Mouse (Mus musculus) heart, embryonic 12.5 days (tissue): ENCODE measurements at regions not wholly inside any gene's neighbourhood (a gene's known extent, or its start where the extent isn't known, plus 50 kb on each side); places are given as distances from the start of the nearest gene placed in this dataset.

Experiments
- ATAC-seq: fragments of 200-750 bp; cut with Nextera tagmentation; 2 replicates; pipeline ENCODE4 v1.8.0; 2017; ENCODE audit warnings: moderate TSS enrichment, moderate library complexity; ENCODE audit not compliant: insufficient number of reproducible peaks, low FRiP score
- H3K27ac ChIP-seq: fragments of 300-500 bp; sonication (generic); 2 replicates; pipeline ENCODE4 v1.5.1; 2016; ENCODE audit warnings: mild to moderate bottlenecking, moderate library complexity; ENCODE audit not compliant: poor library complexity, severe bottlenecking
- H3K27me3 ChIP-seq: fragments of 300-500 bp; sonication (generic); replicated peaks from 2 replicates; pipeline ENCODE4 v1.6.1; 2016; ENCODE audit warnings: mild to moderate bottlenecking, moderate library complexity
- H3K36me3 ChIP-seq: fragments of 300-500 bp; sonication (generic); 2 replicates; pipeline ENCODE4 v1.6.1; 2016; ENCODE audit warnings: mild to moderate bottlenecking, moderate library complexity
- H3K4me1 ChIP-seq: fragments of 300-500 bp; sonication (generic); replicated peaks from 2 replicates; pipeline ENCODE4 v1.6.1; 2016; ENCODE audit warnings: mild to moderate bottlenecking
- H3K4me2 ChIP-seq: fragments of 300-500 bp; sonication (generic); 2 replicates; pipeline ENCODE4 v1.6.1; 2016; ENCODE audit warnings: mild to moderate bottlenecking, moderate library complexity
- H3K4me3 ChIP-seq: fragments of 300-500 bp; sonication (generic); 2 replicates; pipeline ENCODE4 v1.5.1; 2016; ENCODE audit warnings: mild to moderate bottlenecking
- H3K9ac ChIP-seq: fragments of 300-500 bp; sonication (generic); 2 replicates; pipeline ENCODE4 v1.6.1; 2016; ENCODE audit warnings: mild to moderate bottlenecking, moderate library complexity
- H3K9me3 ChIP-seq: fragments of 300-500 bp; sonication (generic); replicated peaks from 2 replicates; pipeline ENCODE4 v1.6.1; 2016; ENCODE audit warnings: mild to moderate bottlenecking, moderate library complexity
- WGBS: fragments of 180-500 bp; shearing (Covaris S2); methylation state at CpG from one replicate; pipeline ENCODE4 v1.1.7; 2016; 5-methylcytosine and 5-hydroxymethylcytosine counted together

- no peak for ATAC-seq
- Histone ChIP-seq H3K9me3 (no peaks in the 10 kb centered on the region), H3K9ac (no peak overlapping the region), H3K27me3 (peaks cover 3% of the 10 kb centered on the region; the same call in 1 of the 2 replicates), H3K27ac (no peak overlapping the region), H3K4me1 (peaks cover 4% of the 10 kb centered on the region; the same call in 1 of the 2 replicates), H3K4me2 (peak overlapping the region; percentile 31; the same call in 1 of the 2 replicates), H3K36me3 (no peaks in the 10 kb centered on the region), H3K4me3 (no peak overlapping the region)
- WGBS: 62% methylated on average over 1 of the region's 1 CpGs
Observed at GRCm38 (mm10) chr7:70804281-70804680, 437.7 kb upstream of the Nr2f2 start.

- no peak for ATAC-seq
- no peaks in the 10 kb centered on the region for H3K9me3 ChIP-seq
- peaks cover 7% of the 10 kb centered on the region; the same call in 1 of the 2 replicates for H3K4me1 ChIP-seq
- H3K27me3 ChIP-seq: no peaks in the 10 kb centered on the region
- H3K9ac ChIP-seq: no peak overlapping the region
- H3K27ac ChIP-seq: no peak overlapping the region
- WGBS: 89% methylated on average over 1 of the region's 1 CpGs
- H3K36me3 ChIP-seq: no peaks in the 10 kb centered on the region
- H3K4me2 ChIP-seq: no peak overlapping the region
- no peak overlapping the region for H3K4me3 ChIP-seq
Observed at GRCm38 (mm10) chr7:70799976-70800375, 433.4 kb upstream of the Nr2f2 start.

- H3K4me1 ChIP-seq: 0 out of 2 replicates have a peak, but pooled peaks cover 2% of the 10 kb centered on the region
- no peaks in the 10 kb centered on the region for H3K27me3 ChIP-seq
- WGBS: 64% methylated on average over 6 of the region's 6 CpGs
- no peak for ATAC-seq
- no peaks in the 10 kb centered on the region for H3K9me3 ChIP-seq
- no peaks in the 10 kb centered on the region for H3K36me3 ChIP-seq
- H3K4me2 ChIP-seq: no peak overlapping the region
- no peak overlapping the region for H3K27ac ChIP-seq
- no peak overlapping the region for H3K9ac ChIP-seq
- no peak overlapping the region for H3K4me3 ChIP-seq
Observed at GRCm38 (mm10) chr7:70799031-70799766, 432.7 kb upstream of the Nr2f2 start.

- WGBS: 33% methylated on average over 12 of the region's 12 CpGs
- Histone ChIP-seq H3K4me3 (no peak overlapping the region), H3K4me2 (no peak overlapping the region), H3K4me1 (0 out of 2 replicates have a peak, but pooled peaks cover 2% of the 10 kb centered on the region), H3K9me3 (no peaks in the 10 kb centered on the region), H3K9ac (no peak overlapping the region), H3K36me3 (no peaks in the 10 kb centered on the region), H3K27ac (no peak overlapping the region), H3K27me3 (no peaks in the 10 kb centered on the region)
- ATAC-seq: no peak
Observed at GRCm38 (mm10) chr7:70796038-70796760, 429.7 kb upstream of the Nr2f2 start.

- Histone ChIP-seq H3K4me1 (0 out of 2 replicates have a peak, but pooled peaks cover 3% of the 10 kb centered on the region), H3K9ac (no peak overlapping the region), H3K27me3 (0 out of 2 replicates have a peak, but pooled peaks cover 14% of the 10 kb centered on the region), H3K9me3 (no peaks in the 10 kb centered on the region), H3K36me3 (no peaks in the 10 kb centered on the region), H3K4me3 (no peak overlapping the region), H3K27ac (no peak overlapping the region), H3K4me2 (peak overlapping the region; percentile 46)
- ATAC-seq: no peak
- 14% methylated on average over 21 of the region's 21 CpGs for WGBS
Observed at GRCm38 (mm10) chr7:70788902-70789796, 422.6 kb upstream of the Nr2f2 start.

- Histone ChIP-seq H3K4me1 (0 out of 2 replicates have a peak, but pooled peaks cover 3% of the 10 kb centered on the region), H3K27me3 (0 out of 2 replicates have a peak, but pooled peaks cover 14% of the 10 kb centered on the region), H3K9me3 (no peaks in the 10 kb centered on the region), H3K36me3 (no peaks in the 10 kb centered on the region), H3K4me3 (no peak overlapping the region), H3K4me2 (no peak overlapping the region), H3K9ac (no peak overlapping the region), H3K27ac (no peak overlapping the region)
- WGBS: 17% methylated on average over 5 of the region's 5 CpGs
- ATAC-seq: no peak
Observed at GRCm38 (mm10) chr7:70787966-70788365, 421.4 kb upstream of the Nr2f2 start.

- Histone ChIP-seq H3K9me3 (no peaks in the 10 kb centered on the region), H3K4me1 (peaks cover 7% of the 10 kb centered on the region), H3K36me3 (no peaks in the 10 kb centered on the region), H3K27me3 (0 out of 2 replicates have a peak, but pooled peaks cover 4% of the 10 kb centered on the region), H3K27ac (no peak overlapping the region), H3K4me2 (no peak overlapping the region), H3K9ac (no peak overlapping the region), H3K4me3 (no peak overlapping the region)
- ATAC-seq: peak; percentile 57; the same call in 1 of the 2 replicates
- 17% methylated on average over 2 of the region's 2 CpGs for WGBS
Observed at GRCm38 (mm10) chr7:70780742-70781332, 414.3 kb upstream of the Nr2f2 start.

GRCm38 (mm10) chr7:70777763-70778162 is 411.2 kb upstream of the Nr2f2 start:
- no peaks in the 10 kb centered on the region for H3K36me3 ChIP-seq
- peaks cover 7% of the 10 kb centered on the region for H3K4me1 ChIP-seq
- no peaks in the 10 kb centered on the region for H3K9me3 ChIP-seq
- H3K4me3 ChIP-seq: no peak overlapping the region
- H3K27ac ChIP-seq: no peak overlapping the region
- 0 out of 2 replicates have a peak, but pooled peaks cover 4% of the 10 kb centered on the region for H3K27me3 ChIP-seq
- WGBS: 39% methylated on average over 4 of the region's 4 CpGs
- no peak overlapping the region for H3K9ac ChIP-seq
- no peak overlapping the region for H3K4me2 ChIP-seq
- no peak for ATAC-seq

- Histone ChIP-seq H3K36me3 (no peaks in the 10 kb centered on the region), H3K4me3 (no peak overlapping the region), H3K9ac (no peak overlapping the region), H3K27ac (no peak overlapping the region), H3K4me2 (no peak overlapping the region), H3K9me3 (no peaks in the 10 kb centered on the region), H3K27me3 (no peaks in the 10 kb centered on the region), H3K4me1 (no peaks in the 10 kb centered on the region; the same call in 1 of the 2 replicates)
- WGBS: 42% methylated on average over 6 of the region's 6 CpGs
- no peak for ATAC-seq
Observed at GRCm38 (mm10) chr7:70769655-70770054, 403.1 kb upstream of the Nr2f2 start.

GRCm38 (mm10) chr7:70767697-70768096 is 401.2 kb upstream of the Nr2f2 start:
- 46% methylated on average over 5 of the region's 5 CpGs for WGBS
- ATAC-seq: no peak
- no peak overlapping the region for H3K27ac ChIP-seq
- no peaks in the 10 kb centered on the region for H3K27me3 ChIP-seq
- no peak overlapping the region for H3K4me2 ChIP-seq
- H3K4me3 ChIP-seq: no peak overlapping the region
- H3K4me1 ChIP-seq: no peaks in the 10 kb centered on the region; the same call in 1 of the 2 replicates
- H3K36me3 ChIP-seq: no peaks in the 10 kb centered on the region
- no peak overlapping the region for H3K9ac ChIP-seq
- no peaks in the 10 kb centered on the region for H3K9me3 ChIP-seq
